Mouse (Mus musculus) ovary, adult 18-20 months (tissue): ENCODE data around the gene Apeh.
A peak's percentile ranks its signal among the peaks of the same experiment; 100 is the strongest.
"Not testable (repeated sequence)": the region's sequence is repeated elsewhere in the genome, so short reads cannot be mapped to it uniquely, and the experiment has no call there.

Experiments used
- DNase-seq: peaks from one replicate; pipeline ENCODE4 v3.0.0; 2022; ENCODE audit warnings: low spot score, mixed read lengths

Gene Apeh

DNA sequence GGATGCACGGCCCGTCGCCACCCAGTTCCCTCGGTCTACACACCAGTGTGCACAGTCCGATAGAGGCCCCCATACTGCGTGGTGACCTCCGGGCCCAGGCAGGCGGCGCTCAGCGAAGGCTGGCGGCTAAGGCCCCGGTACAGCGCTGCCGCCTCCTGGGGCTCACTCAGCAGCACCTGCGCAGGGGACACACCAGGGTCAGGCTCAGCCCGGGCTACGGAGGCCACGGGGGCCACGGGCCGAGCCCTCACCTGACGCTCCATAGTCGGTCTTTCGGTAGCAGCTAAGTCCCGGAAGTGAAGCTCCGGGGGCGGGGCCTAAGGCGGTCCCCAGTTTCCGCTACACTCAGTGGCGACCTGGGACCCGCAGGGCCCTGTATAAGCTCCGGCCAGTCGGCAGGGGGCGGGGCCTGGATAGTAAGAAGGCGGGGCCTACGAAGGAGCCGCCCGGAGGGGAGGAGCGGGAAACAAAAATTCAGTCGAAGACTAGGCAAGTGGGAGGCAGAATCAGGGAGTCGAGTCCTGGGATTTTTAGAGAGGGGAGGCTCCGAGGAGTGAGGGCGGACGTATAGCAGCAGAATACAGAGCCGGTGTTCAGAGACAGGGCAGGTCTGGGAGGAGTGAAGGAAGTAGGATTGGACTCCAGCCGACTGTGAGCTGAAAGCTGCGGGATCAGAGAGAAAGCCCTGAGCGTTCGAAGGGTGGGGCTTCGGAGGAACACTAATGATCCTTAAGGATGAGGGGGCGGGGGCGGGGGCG, at the start of gene Apeh:
Apeh (minus strand) TSS at position 423 of the 758 bp plus-strand sequence.
- DNase-seq: peak; percentile 91

GRCm38 (mm10) chr9:108143470-108143869, 49.1 kb upstream of the Apeh start:
- no peak for DNase-seq

GRCm38 (mm10) chr9:108141387-108141786, 47.0 kb upstream of the Apeh start:
- no peak for DNase-seq

GRCm38 (mm10) chr9:108139963-108140695, 45.7 kb upstream of the Apeh start:
- DNase-seq: no peak

- DNase-seq: no peak
Measured at GRCm38 (mm10) chr9:108139169-108139962, 45.0 kb upstream of the Apeh start.

DNA sequence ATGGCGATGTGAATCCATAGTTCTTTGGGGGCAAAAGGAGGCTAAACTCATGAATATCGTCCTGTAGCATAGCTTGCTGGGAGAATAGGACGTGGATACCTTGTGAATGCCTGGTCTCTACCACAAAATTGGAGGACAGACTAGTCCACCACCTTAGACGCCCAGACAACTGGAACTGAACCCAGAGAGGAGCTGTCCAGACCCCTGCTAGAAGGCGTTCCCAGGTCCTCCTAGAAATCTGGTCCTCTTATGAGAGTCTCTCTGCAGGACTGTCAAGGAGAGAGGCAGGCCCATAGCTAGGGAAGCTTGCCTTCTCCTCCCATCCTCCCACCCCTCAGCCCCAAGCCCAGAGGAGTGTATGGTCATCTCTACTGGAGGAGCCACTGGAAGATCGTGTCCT, 43.7 kb upstream of the Apeh start:
- DNase-seq: no peak

- DNase-seq: no peak
Measured at GRCm38 (mm10) chr9:108137523-108137922, 43.1 kb upstream of the Apeh start.

GRCm38 (mm10) chr9:108136930-108137462, 42.6 kb upstream of the Apeh start:
- no peak for DNase-seq

- no peak for DNase-seq
Measured at GRCm38 (mm10) chr9:108136225-108136624, 41.8 kb upstream of the Apeh start.

- not testable (repeated sequence) for DNase-seq
Measured at GRCm38 (mm10) chr9:108135679-108136078, 41.3 kb upstream of the Apeh start.

GRCm38 (mm10) chr9:108133478-108133877, 39.1 kb upstream of the Apeh start:
- DNase-seq: no peak

- DNase-seq: no peak
Measured at GRCm38 (mm10) chr9:108132373-108132772, 38.0 kb upstream of the Apeh start.

DNA sequence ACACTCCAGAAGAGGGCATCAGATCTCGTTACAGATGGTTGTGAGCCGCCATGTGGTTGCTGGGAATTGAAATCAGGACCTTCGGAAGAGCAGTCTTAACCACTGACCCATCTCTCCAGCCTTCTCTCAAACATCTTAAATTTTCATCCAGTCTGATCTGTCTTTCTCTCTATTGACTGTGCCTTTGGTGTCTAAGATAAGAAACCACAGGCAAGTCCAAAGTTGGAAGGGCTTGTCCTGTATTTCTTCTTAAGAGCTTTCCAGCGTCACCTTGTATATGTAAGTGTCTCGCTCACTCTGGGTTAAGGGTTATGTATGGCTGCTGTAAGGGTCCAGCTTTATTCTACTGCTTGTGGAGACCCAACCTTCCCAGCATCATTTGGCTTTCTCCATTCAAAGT, 37.1 kb upstream of the Apeh start:
- DNase-seq: no peak

GRCm38 (mm10) chr9:108129042-108129948, 34.9 kb upstream of the Apeh start:
- DNase-seq: no peak

DNA sequence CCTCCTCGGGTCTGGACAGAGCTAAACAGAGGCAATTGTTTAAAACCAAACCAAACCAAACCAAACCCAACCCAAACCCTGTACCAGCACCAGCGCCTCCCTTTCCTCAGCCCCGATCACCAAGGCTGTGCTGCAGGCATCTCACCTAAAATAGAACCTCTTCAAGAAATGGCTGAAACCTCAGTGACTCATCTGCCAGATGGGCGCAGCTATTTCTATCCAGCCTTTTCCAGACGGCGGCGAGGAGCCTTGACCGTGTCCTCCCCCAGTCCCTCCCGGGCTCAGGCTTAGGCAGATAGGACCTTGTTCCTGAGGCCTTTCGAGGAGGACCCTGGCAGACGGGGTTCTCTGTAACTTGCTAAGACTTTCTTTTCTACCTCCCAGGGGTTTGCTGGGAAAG, 33.8 kb upstream of the Apeh start:
- no peak for DNase-seq

DNA sequence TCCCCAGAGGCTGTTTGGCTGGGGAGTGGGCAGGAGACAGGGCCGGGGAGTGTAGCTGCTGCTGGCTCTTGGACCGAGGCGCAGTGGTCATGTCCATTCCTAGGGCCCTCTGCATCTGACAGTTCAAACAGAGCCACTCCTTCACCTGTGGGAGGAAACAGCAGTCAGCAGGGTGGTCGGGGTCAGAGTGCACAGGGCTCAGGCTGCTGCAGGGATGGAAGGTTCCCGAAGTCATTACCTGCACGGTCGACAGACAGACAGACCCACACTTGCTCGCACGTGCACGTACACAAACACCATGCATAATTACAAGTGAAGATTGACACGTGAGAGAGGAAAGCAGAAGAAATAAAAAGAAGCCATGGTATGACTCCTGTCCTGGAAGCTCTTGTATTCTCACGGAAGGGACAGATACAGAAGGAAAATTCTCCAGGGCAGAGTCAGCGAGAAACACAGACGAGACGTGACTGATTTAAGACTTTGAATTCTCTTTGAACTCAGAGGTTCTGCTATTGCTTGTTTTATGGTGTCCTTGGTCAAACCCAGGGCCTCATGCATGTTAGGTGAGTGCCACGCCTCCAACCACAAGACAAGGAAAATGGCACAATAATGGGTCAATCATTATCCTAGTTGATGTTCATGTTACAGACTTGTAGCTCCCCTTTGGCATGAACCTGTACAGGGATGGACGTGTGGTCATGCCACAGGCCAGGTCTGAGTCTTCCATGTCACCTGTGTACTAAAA, 32.2 kb upstream of the Apeh start:
- DNase-seq: no peak

GRCm38 (mm10) chr9:108125731-108126130, 31.3 kb upstream of the Apeh start:
- no peak for DNase-seq

- DNase-seq: no peak
Measured at GRCm38 (mm10) chr9:108123916-108124315, 29.5 kb upstream of the Apeh start.

GRCm38 (mm10) chr9:108121170-108121969, 27.0 kb upstream of the Apeh start:
- DNase-seq: peak; percentile 72

DNA sequence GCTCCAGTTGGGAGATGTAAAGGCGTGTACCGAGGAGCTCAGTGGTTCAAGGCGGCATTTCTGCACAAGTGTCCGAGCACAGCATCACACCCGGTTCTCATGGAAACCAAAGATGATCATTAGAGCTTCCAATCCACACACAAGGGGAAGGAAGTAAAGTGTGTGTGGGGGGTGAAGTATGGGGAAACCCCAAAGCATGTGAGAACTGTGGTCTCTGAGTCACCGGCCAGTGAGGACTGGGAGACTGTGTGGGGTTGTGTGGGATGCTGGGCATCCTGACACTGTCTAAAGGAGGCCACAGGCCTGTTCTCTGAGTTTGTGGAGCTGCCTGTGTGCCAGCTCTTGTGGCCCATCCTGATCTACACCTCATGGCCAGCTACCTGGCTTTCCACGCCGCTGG, 26.3 kb upstream of the Apeh start:
- no peak for DNase-seq
